Mouse (Mus musculus) spleen, adult 2 months (tissue): ENCODE results near the gene Lsm14b.

Experiments
- CTCF ChIP-seq: fragments of 200-500 bp; IDR thresholded peaks from 2 replicates; pipeline ENCODE4 v1.5.1; 2011; ENCODE audit warnings: mild to moderate bottlenecking, inconsistent platforms; ENCODE audit not compliant: insufficient read depth, insufficient read length, insufficient replicate concordance; ENCODE audit errors: extremely low read depth
- POLR2A ChIP-seq: fragments of 200-500 bp; IDR thresholded peaks from 2 replicates; pipeline ENCODE4 v1.6.1; 2011; ENCODE audit warnings: low read depth, low read length, inconsistent platforms

DNA sequence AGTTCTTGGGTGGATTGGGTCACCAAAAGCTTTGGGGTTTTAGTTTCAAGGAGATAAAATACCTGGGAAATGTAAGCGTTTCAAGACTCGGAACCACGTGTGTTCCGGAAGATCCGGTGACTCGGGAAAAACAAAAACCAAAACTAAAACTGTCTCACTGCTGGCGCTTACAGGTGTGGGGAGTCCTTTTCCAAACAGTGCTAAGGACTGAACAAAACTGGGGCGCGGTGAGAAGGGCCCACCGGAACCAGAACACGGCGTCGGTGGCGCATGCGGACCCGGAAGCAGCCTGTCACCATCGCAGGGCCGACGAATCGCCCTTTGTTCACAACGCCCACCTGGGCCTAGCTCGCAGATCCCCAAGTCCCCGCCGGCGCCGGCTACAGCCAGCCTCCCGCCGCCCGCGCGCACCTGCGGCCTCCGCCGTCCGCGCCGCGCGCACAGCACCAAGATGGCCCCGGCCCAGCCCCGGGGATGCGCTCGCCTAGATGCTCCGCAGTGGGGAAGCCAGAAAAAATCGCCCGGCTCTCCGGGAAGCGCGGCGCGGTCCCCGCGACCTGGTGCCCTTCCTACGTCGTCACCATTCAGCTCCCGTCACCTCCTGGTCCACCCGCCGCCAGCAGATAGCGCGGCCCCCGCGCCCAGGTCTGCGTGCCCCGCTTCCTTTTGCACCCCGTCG lies 16.9 kb downstream of the Lsm14b start:
- no peak for TF ChIP-seq CTCF
- no peak for TF ChIP-seq POLR2A
